27 mouse cellular contexts compared by ENCODE assay signal in genomic region chr3:118144788-118145187, GRCm38 (mm10).
"Had no signal": no experiment of that assay in that cellular context is flagged by ENCODE, and none has a peak within 500 bp of the region (broad histone marks: within the 10 kb centered on the region; RNA-seq: fewer than 3 reads in every experiment).

No protein-coding gene starts in this region.

- H3K4me1 ChIP-seq: embryonic facial prominence, embryonic 10.5 days; embryonic facial prominence, embryonic 12.5 days; embryonic facial prominence, embryonic 13.5 days; embryonic facial prominence, embryonic 15.5 days; forebrain, embryonic 10.5 days; forebrain, embryonic 12.5 days; heart, embryonic 10.5 days; heart, embryonic 12.5 days had no signal

- H3K4me2 ChIP-seq: embryonic facial prominence, embryonic 12.5 days; embryonic facial prominence, embryonic 13.5 days; embryonic facial prominence, embryonic 15.5 days; forebrain, embryonic 12.5 days; heart, embryonic 11.5 days; heart, embryonic 12.5 days had no signal

- DNase-seq: cerebellum, adult 2 months; cerebellum, adult 8-10 months; cerebellum, adult 9-10 months; cerebellum, adult 9-11 months; cerebellum, postnatal 10 days; cerebellum, postnatal 14 days; cerebellum, postnatal 25 days; cerebellum, postnatal 36 days; embryo, embryonic 11 days; gastrocnemius, adult 2 months; gastrocnemius, postnatal 10 days; gastrocnemius, postnatal 14 days; gastrocnemius, postnatal 25 days; gastrocnemius, postnatal 36 days; heart, adult 11 months; heart, adult 18-20 months; heart, adult 2 months had no signal

- H3K27me3 ChIP-seq: embryonic facial prominence, embryonic 12.5 days; embryonic facial prominence, embryonic 13.5 days; embryonic facial prominence, embryonic 15.5 days; forebrain, embryonic 12.5 days; heart, embryonic 12.5 days had no signal

- H3K9me3 ChIP-seq: embryonic facial prominence, embryonic 10.5 days; embryonic facial prominence, embryonic 12.5 days; embryonic facial prominence, embryonic 13.5 days; embryonic facial prominence, embryonic 15.5 days; forebrain, embryonic 10.5 days; forebrain, embryonic 12.5 days; heart, embryonic 10.5 days; heart, embryonic 12.5 days had no signal

- H3K4me3 ChIP-seq: embryonic facial prominence, embryonic 10.5 days; embryonic facial prominence, embryonic 12.5 days; embryonic facial prominence, embryonic 13.5 days; embryonic facial prominence, embryonic 15.5 days; erythroblast, embryonic 14.5 days; forebrain, embryonic 10.5 days; forebrain, embryonic 12.5 days; gastrocnemius, adult 2 months; heart, adult 2 months; heart, embryonic 10.5 days; heart, embryonic 12.5 days had no signal

- H3K9ac ChIP-seq: embryonic facial prominence, embryonic 12.5 days; embryonic facial prominence, embryonic 13.5 days; embryonic facial prominence, embryonic 15.5 days; forebrain, embryonic 12.5 days; heart, embryonic 12.5 days had no signal

- H3K36me3 ChIP-seq: embryonic facial prominence, embryonic 10.5 days; embryonic facial prominence, embryonic 12.5 days; embryonic facial prominence, embryonic 13.5 days; embryonic facial prominence, embryonic 15.5 days; forebrain, embryonic 10.5 days; forebrain, embryonic 12.5 days; heart, embryonic 10.5 days; heart, embryonic 12.5 days had no signal

- H3K27ac ChIP-seq: embryonic facial prominence, embryonic 10.5 days; embryonic facial prominence, embryonic 12.5 days; embryonic facial prominence, embryonic 13.5 days; embryonic facial prominence, embryonic 15.5 days; forebrain, embryonic 10.5 days; forebrain, embryonic 12.5 days; gastrocnemius, adult 2 months; heart, adult 2 months; heart, embryonic 10.5 days had no signal
